Mouse (Mus musculus) intestine, postnatal 0 days (tissue): ENCODE data around the gene Nuak1. TPM values are rescaled to one million over a fixed set of nuclear protein-coding genes. Genes with fewer than 3 reads are reported as not detected.

Experiments used
- ATAC-seq: fragments of 200-750 bp; cut with Nextera tagmentation; 2 replicates; pipeline ENCODE4 v1.8.0; 2017; ENCODE audit warnings: mild to moderate bottlenecking, moderate TSS enrichment, moderate library complexity
- H3K27ac ChIP-seq: fragments of 300-500 bp; sonication (generic); 2 replicates; pipeline ENCODE4 v1.5.1; 2014; ENCODE audit warnings: mild to moderate bottlenecking, low read depth, low read length, moderate library complexity
- H3K27me3 ChIP-seq: fragments of 300-500 bp; sonication (generic); replicated peaks from 2 replicates; pipeline ENCODE4 v1.6.1; 2014; ENCODE audit warnings: low read length, mixed read lengths; ENCODE audit not compliant: control insufficient read depth, insufficient read depth
- H3K36me3 ChIP-seq: fragments of 300-500 bp; sonication (generic); 2 replicates; pipeline ENCODE4 v1.6.1; 2014; ENCODE audit warnings: mild to moderate bottlenecking, moderate library complexity; ENCODE audit not compliant: control insufficient read depth, insufficient read depth
- H3K4me1 ChIP-seq: fragments of 300-500 bp; sonication (generic); replicated peaks from 2 replicates; pipeline ENCODE4 v1.6.1; 2014; ENCODE audit warnings: antibody characterized with exemption, low read length, mixed read lengths; ENCODE audit not compliant: control insufficient read depth, insufficient read depth
- H3K4me2 ChIP-seq: fragments of 300-500 bp; sonication (generic); replicated peaks from 2 replicates; pipeline ENCODE4 v1.6.1; 2014; ENCODE audit warnings: low read depth, mild to moderate bottlenecking, moderate library complexity
- H3K4me3 ChIP-seq: fragments of 300-500 bp; sonication (generic); 2 replicates; pipeline ENCODE4 v1.5.1; 2014; ENCODE audit warnings: low read depth, low read length
- H3K9ac ChIP-seq: fragments of 300-500 bp; sonication (generic); 2 replicates; pipeline ENCODE4 v1.6.1; 2014; ENCODE audit warnings: mild to moderate bottlenecking, low read depth, low read length
- H3K9me3 ChIP-seq: fragments of 300-500 bp; sonication (generic); 2 replicates; pipeline ENCODE4 v1.6.1; 2016; ENCODE audit warnings: mixed run types; ENCODE audit not compliant: control insufficient read depth
- CTCF ChIP-seq: sonication (generic); IDR thresholded peaks from 2 replicates; pipeline ENCODE4 v1.5.1; 2016; ENCODE audit warnings: low read depth, mild to moderate bottlenecking, control low read depth, antibody characterized with exemption, moderate library complexity
- WGBS: fragments of 180-500 bp; shearing (Covaris S2); extraction: QIAGEN DNeasy Blood & Tissue Kit; methylation state at CpG from one replicate; pipeline ENCODE4 v1.1.7; 2014; 5-methylcytosine and 5-hydroxymethylcytosine counted together
- polyA plus RNA-seq: library from polyadenylated mRNA; unstranded; fragments of >200 nt; fragmentation: Nextera tagmentation; extraction: Ambion mirVana; gene quantifications from 2 replicates; pipeline ENCODE4 v1.2.1, GENCODE M21; 2015

Nuak1 gene
- polyA plus RNA-seq, 1 experiment from 2014 or later, result 0.37 TPM

DNA sequence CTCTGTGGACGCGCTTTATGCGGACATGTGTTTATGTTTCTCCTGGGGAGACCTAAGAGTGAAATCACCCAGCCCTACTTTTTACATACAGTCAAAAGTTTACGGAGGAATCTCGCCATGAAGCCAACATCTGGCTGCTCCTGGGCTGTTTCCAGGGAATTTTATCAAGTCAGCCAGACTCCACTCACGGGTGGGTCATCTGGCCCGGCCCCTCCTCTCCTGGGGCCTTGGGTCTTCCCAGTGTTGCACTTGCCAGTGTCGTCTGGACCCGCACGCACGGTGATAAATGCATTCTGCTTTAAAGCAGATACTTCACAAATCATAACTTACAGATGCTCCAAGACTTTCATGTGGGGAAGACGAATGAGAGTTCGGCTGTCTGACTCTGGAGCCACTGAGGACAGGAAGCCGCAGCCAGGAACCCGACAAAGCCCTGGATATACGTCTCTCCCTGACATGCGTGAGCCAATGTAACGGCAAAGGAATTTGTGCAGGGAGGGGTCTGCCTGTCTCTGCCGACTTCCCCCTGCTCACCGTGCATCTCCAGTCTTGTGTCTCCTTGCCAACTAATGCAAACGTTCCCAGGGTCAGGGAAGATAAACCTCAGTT is 7.1 kb downstream of the Nuak1 start:
- no peak for TF ChIP-seq CTCF
- Histone ChIP-seq H3K4me2 (no peak overlapping the region), H3K9me3 (no peaks in the 10 kb centered on the region), H3K36me3 (no peaks in the 10 kb centered on the region), H3K4me1 (no peaks in the 10 kb centered on the region), H3K4me3 (no peak overlapping the region), H3K9ac (no peak overlapping the region), H3K27ac (no peak overlapping the region), H3K27me3 (0 out of 2 replicates have a peak, but pooled peaks cover 8% of the 10 kb centered on the region)
- WGBS, result 52% methylated on average over 21 of the region's 21 CpGs
- no peak for ATAC-seq

DNA sequence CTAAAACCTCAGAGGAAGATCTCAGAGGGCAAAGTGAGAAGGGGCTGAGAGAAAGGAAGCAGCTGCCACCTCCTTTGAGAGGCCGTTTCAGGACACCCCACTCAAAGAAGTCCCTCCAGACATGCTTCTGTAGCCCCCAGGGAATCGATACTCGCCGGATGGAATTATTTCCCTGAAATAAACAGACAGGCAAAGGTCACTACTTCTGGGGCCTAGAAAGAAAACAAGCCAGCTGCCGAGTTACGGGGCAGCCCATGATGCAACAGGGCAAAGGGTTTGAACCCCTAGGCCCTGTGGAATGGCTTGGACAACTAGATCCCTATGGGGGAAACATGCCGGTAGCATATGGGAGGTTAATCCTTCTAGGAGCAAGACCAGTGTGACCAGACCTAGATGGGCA is 16.0 kb downstream of the Nuak1 start:
- 56% methylated on average over 7 of the region's 7 CpGs for WGBS
- Histone ChIP-seq H3K27me3 (no peaks in the 10 kb centered on the region), H3K27ac (no peak overlapping the region)

GRCm38 (mm10) chr10:84423903-84424302 is 16.5 kb downstream of the Nuak1 start:
- Histone ChIP-seq H3K27ac (no peak overlapping the region), H3K4me1 (no peaks in the 10 kb centered on the region), H3K9me3 (no peaks in the 10 kb centered on the region), H3K27me3 (no peaks in the 10 kb centered on the region), H3K4me3 (no peak overlapping the region), H3K9ac (no peak overlapping the region), H3K4me2 (no peak overlapping the region), H3K36me3 (no peaks in the 10 kb centered on the region)
- ATAC-seq, result no peak
- no peak for TF ChIP-seq CTCF
- 73% methylated on average over 5 of the region's 5 CpGs for WGBS

More for the DNA sequence above, 16.0 kb downstream of the Nuak1 start:
- H3K9ac ChIP-seq, result no peak overlapping the region
- no peak overlapping the region for H3K4me3 ChIP-seq
- no peaks in the 10 kb centered on the region for H3K36me3 ChIP-seq
- H3K4me2 ChIP-seq, result no peak overlapping the region
- H3K9me3 ChIP-seq, result no peaks in the 10 kb centered on the region
- no peak for TF ChIP-seq CTCF
- no peak for ATAC-seq
- no peaks in the 10 kb centered on the region for H3K4me1 ChIP-seq

- no peak for TF ChIP-seq CTCF
- no peak overlapping the region for H3K9ac ChIP-seq
- no peak overlapping the region for H3K27ac ChIP-seq
- no peaks in the 10 kb centered on the region for H3K36me3 ChIP-seq
- no peak overlapping the region for H3K4me2 ChIP-seq
- H3K4me1 ChIP-seq, result no peaks in the 10 kb centered on the region
- H3K27me3 ChIP-seq, result no peaks in the 10 kb centered on the region
- no peaks in the 10 kb centered on the region for H3K9me3 ChIP-seq
- 94% methylated on average over 6 of the region's 6 CpGs for WGBS
- no peak overlapping the region for H3K4me3 ChIP-seq
- no peak for ATAC-seq
Observed at GRCm38 (mm10) chr10:84420589-84420988, 19.8 kb downstream of the Nuak1 start.

GRCm38 (mm10) chr10:84418421-84418820 is 22.0 kb downstream of the Nuak1 start:
- Histone ChIP-seq H3K27me3 (no peaks in the 10 kb centered on the region), H3K36me3 (no peaks in the 10 kb centered on the region), H3K27ac (no peak overlapping the region), H3K9ac (no peak overlapping the region), H3K9me3 (no peaks in the 10 kb centered on the region), H3K4me1 (no peaks in the 10 kb centered on the region), H3K4me3 (no peak overlapping the region), H3K4me2 (no peak overlapping the region)
- TF ChIP-seq CTCF, result no peak
- ATAC-seq, result no peak

DNA sequence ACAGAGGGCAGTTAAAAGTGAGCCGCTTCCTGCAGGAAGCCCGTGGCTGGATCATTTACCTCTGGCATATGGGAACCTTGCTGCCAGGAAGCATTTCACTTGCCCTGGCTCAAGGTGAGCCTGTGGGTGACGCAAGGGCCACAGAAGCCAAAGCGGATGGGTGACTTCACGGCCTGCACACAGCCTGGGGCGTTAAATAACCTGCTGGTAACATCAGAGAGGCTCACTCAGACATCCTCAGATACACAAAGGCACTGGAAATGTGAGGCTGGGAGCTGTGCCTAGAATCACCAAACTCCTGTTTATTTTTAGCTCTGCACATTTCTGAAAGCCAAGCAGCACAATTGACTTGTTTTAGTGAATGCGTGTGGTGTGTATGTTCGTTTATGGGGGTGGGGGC is 23.6 kb downstream of the Nuak1 start:
- H3K27me3 ChIP-seq, result no peaks in the 10 kb centered on the region
- H3K4me1 ChIP-seq, result no peaks in the 10 kb centered on the region
- H3K36me3 ChIP-seq, result no peaks in the 10 kb centered on the region
- ATAC-seq, result no peak
- no peak for TF ChIP-seq CTCF
- no peak overlapping the region for H3K4me2 ChIP-seq
- no peak overlapping the region for H3K27ac ChIP-seq
- WGBS, result 79% methylated on average over 8 of the region's 8 CpGs
- no peak overlapping the region for H3K9ac ChIP-seq
- H3K4me3 ChIP-seq, result no peak overlapping the region
- H3K9me3 ChIP-seq, result no peaks in the 10 kb centered on the region
